Mouse (Mus musculus) gastrocnemius, postnatal 4 days (tissue): ENCODE measurements around the gene 4931428L18Rik. TPM values are rescaled to one million over a fixed set of nuclear protein-coding genes. Genes with fewer than 3 reads are reported as not detected.

ENCODE experiments used
- DNase-seq, 2 experiments: peaks; one replicate each; pipeline ENCODE4 v3.0.0; 2021 to 2022; ENCODE audit warnings: low spot score in 2 of 2, mixed read lengths in 2 of 2
- total RNA-seq, 2 experiments: library from RNA; stranded (reverse); gene quantifications; 2 replicates each; pipeline ENCODE4 v1.2.3; 2021

4931428L18Rik gene
- total RNA-seq, 2 experiments from 2014 or later, result not detected

GRCm38 (mm10) chr1:30948950-30949639 lies 273.4 kb downstream of the 4931428L18Rik start:
- peak; percentile 43 to 64 for DNase-seq

DNA sequence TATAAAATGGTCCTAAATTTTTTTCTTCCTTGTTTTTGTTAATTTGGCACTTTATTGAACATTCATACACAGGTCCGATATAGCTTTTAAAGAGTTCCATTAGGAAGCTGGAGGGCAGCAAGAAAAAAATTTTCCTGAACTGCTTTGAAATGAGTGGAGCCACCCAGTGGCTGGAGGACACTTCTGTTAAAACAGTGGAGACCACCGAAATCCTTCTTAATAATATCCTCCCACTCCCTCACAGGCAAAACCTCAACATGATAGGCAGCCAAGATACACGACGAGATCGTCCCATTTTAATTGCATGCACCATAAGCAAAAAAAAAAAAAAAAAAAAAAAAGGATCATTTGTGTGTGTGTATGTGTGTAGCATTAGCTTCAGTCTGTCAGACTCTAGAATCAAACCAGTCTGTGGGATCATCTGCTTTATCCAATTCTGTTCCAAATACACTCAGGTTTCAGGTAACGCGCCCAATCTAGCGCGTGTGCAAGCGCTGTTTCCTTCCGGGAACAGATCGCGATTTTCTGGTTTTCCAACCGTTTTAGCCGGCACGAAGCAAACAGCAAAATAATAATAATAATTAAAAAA lies 274.0 kb downstream of the 4931428L18Rik start:
- no peak for DNase-seq

Other genes starting within 250 kb of the 4931428L18Rik start
- not detected for gene AC153137.1, start 244.7 kb downstream of the 4931428L18Rik start, total RNA-seq
- not detected for gene Lgsn, start 46.3 kb downstream of the 4931428L18Rik start, total RNA-seq
- not detected for gene Pih1d3, start 154 bp upstream of the 4931428L18Rik start, total RNA-seq